Mouse (Mus musculus): ENCODE results near the gene Mrps35. TPM values are rescaled to one million over a fixed set of nuclear protein-coding genes. Genes with fewer than 3 reads are reported as not detected.

Mrps35 gene
- polyA plus RNA-seq, 1 experiment from 2014 or later, result 135 TPM

DNA sequence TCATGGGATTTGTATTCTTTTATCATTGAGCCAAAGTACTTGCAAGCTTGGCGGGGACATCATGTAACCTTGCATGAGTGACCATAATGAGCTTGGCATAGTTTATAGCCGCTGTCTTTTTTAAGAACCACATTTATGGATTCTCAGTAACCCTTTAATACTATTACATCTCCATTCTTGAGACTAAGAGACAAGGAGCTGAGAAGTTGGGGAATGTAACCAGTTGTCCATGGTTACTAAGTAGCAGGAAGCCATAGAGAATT lies 19.5 kb upstream of the Mrps35 start:
- WGBS, result 87% methylated on average over 2 of the region's 2 CpGs
- H3K27ac ChIP-seq (ENCODE audit: low read depth, low read length), result no peak overlapping the region
- peaks cover 62% of the 10 kb centered on the region for H3K36me3 ChIP-seq (ENCODE audit: control insufficient read depth, insufficient read depth, low read length)
- H3K4me1 ChIP-seq (ENCODE audit: control insufficient read depth, insufficient read depth, low read length), result no peaks in the 10 kb centered on the region
- no peak for ATAC-seq (ENCODE audit: low FRiP score, low TSS enrichment)
- no peak overlapping the region for H3K4me2 ChIP-seq (replicated peaks; ENCODE audit: low read depth, low read length)
- H3K27me3 ChIP-seq (ENCODE audit: control insufficient read depth, insufficient read depth, low read length), result no peaks in the 10 kb centered on the region
- no peak overlapping the region for H3K4me3 ChIP-seq (ENCODE audit: low read length)
- H3K9ac ChIP-seq (ENCODE audit: low read depth, low read length), result no peak overlapping the region
- H3K9me3 ChIP-seq (ENCODE audit: control insufficient read depth, low read length), result no peaks in the 10 kb centered on the region

DNA sequence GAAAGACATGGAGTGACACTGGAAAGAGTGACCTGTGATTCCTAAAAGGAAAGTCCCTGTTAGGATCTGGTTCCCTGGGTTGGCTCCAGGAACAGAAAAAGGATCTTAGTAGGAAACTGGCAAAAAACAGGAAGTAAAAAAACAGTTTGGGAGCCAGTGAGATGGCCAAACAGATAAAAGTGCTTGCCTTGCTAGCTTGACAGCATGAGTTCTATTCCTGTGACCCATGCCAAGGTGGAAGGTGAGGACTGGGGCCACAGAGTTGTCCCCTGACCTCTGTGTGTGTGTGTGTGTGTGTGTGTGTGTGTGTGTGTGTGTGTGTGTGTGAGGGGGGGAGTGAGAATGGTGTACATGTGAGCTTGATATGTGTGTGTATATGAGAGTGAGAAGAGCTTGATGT lies 19.0 kb upstream of the Mrps35 start:
- Histone ChIP-seq H3K4me2 (replicated peaks; ENCODE audit: low read depth, low read length) (no peak overlapping the region), H3K4me3 (ENCODE audit: low read length) (no peak overlapping the region), H3K9ac (ENCODE audit: low read depth, low read length) (no peak overlapping the region), H3K36me3 (ENCODE audit: control insufficient read depth, insufficient read depth, low read length) (peaks cover 67% of the 10 kb centered on the region), H3K27me3 (ENCODE audit: control insufficient read depth, insufficient read depth, low read length) (no peaks in the 10 kb centered on the region), H3K9me3 (ENCODE audit: control insufficient read depth, low read length) (no peaks in the 10 kb centered on the region), H3K27ac (ENCODE audit: low read depth, low read length) (no peak overlapping the region), H3K4me1 (ENCODE audit: control insufficient read depth, insufficient read depth, low read length) (no peaks in the 10 kb centered on the region)
- no peak for ATAC-seq (ENCODE audit: low FRiP score, low TSS enrichment)

DNA sequence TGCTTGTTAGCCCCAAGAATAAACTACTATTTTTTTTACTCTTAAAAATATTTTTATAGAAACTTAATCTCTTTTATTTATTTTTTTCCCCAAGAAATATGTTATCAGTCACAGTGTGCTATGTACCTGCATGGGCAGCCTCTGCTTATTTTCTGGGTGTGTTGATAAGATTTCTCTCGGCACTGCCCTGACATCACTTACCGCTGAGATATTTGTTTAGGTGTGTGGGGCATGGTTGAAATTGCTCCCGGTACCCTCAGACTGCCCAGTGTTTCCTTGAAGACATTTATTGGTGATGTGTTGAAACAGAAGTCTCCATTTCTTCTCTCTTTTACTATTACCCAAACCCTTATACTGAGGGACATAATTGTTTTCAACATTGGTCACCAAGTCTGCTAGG lies 17.8 kb upstream of the Mrps35 start:
- Histone ChIP-seq H3K27me3 (ENCODE audit: control insufficient read depth, insufficient read depth, low read length) (no peaks in the 10 kb centered on the region), H3K9me3 (ENCODE audit: control insufficient read depth, low read length) (no peaks in the 10 kb centered on the region), H3K9ac (ENCODE audit: low read depth, low read length) (no peak overlapping the region), H3K4me2 (replicated peaks; ENCODE audit: low read depth, low read length) (no peak overlapping the region), H3K4me3 (ENCODE audit: low read length) (no peak overlapping the region), H3K4me1 (ENCODE audit: control insufficient read depth, insufficient read depth, low read length) (no peaks in the 10 kb centered on the region), H3K27ac (ENCODE audit: low read depth, low read length) (no peak overlapping the region), H3K36me3 (ENCODE audit: control insufficient read depth, insufficient read depth, low read length) (peaks cover 70% of the 10 kb centered on the region)
- no peak for ATAC-seq (ENCODE audit: low FRiP score, low TSS enrichment)
- WGBS, result 84% methylated on average over 3 of the region's 3 CpGs

DNA sequence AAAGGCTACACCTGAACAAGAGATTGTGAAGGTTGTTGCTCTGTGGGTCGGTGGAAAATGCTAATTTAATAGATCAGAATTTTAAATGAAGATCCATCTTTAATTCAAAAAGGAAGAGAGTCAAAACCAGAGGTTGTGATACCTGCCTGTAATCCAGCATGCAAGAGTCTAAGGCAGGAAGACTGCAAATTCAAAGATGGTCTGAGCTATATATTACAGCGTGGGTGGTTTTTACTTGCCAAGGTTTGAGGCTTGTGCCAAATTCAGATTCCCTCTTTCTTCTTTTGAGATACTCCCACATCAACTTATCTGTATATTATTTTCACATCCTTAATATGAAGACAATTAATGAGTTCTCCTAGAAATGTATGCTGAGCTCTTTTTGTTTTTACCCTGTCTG lies 14.2 kb upstream of the Mrps35 start:
- no peaks in the 10 kb centered on the region for H3K9me3 ChIP-seq (ENCODE audit: control insufficient read depth, low read length)
- 94% methylated on average over 2 of the region's 2 CpGs for WGBS
- H3K4me2 ChIP-seq (replicated peaks; ENCODE audit: low read depth, low read length), result no peak overlapping the region
- H3K9ac ChIP-seq (ENCODE audit: low read depth, low read length), result no peak overlapping the region
- no peak for ATAC-seq (ENCODE audit: low FRiP score, low TSS enrichment)
- no peak overlapping the region for H3K4me3 ChIP-seq (ENCODE audit: low read length)
- no peaks in the 10 kb centered on the region for H3K27me3 ChIP-seq (ENCODE audit: control insufficient read depth, insufficient read depth, low read length)
- no peak overlapping the region for H3K27ac ChIP-seq (ENCODE audit: low read depth, low read length)
- peaks cover 62% of the 10 kb centered on the region for H3K36me3 ChIP-seq (ENCODE audit: control insufficient read depth, insufficient read depth, low read length)
- H3K4me1 ChIP-seq (ENCODE audit: control insufficient read depth, insufficient read depth, low read length), result no peaks in the 10 kb centered on the region

DNA sequence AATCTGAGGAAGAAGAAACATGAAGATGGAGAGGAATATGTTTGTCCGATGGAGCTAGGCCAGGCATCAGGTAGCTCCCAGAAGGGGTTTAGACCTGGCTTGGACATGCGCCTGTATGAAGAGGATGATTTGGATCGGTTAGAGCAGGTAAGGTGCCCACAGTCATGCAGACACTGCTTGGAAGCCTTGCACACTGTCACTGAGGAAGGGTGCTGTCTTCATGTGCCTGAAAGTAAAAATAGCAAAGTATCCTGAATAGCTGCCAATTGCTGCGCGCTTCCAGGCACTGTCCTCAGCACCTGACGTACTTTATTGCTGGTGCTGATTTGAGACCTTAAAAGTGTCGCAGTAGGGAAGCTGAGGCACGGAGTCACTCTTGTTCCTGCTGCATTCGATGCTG lies 13.0 kb upstream of the Mrps35 start:
- H3K4me1 ChIP-seq (ENCODE audit: control insufficient read depth, insufficient read depth, low read length), result no peaks in the 10 kb centered on the region
- H3K27ac ChIP-seq (ENCODE audit: low read depth, low read length), result no peak overlapping the region
- no peak overlapping the region for H3K4me3 ChIP-seq (ENCODE audit: low read length)
- H3K4me2 ChIP-seq (replicated peaks; ENCODE audit: low read depth, low read length), result no peak overlapping the region
- 95% methylated on average over 9 of the region's 9 CpGs for WGBS
- no peaks in the 10 kb centered on the region for H3K27me3 ChIP-seq (ENCODE audit: control insufficient read depth, insufficient read depth, low read length)
- no peaks in the 10 kb centered on the region for H3K9me3 ChIP-seq (ENCODE audit: control insufficient read depth, low read length)
- peaks cover 62% of the 10 kb centered on the region for H3K36me3 ChIP-seq (ENCODE audit: control insufficient read depth, insufficient read depth, low read length)
- no peak overlapping the region for H3K9ac ChIP-seq (ENCODE audit: low read depth, low read length)
- ATAC-seq (ENCODE audit: low FRiP score, low TSS enrichment), result no peak

DNA sequence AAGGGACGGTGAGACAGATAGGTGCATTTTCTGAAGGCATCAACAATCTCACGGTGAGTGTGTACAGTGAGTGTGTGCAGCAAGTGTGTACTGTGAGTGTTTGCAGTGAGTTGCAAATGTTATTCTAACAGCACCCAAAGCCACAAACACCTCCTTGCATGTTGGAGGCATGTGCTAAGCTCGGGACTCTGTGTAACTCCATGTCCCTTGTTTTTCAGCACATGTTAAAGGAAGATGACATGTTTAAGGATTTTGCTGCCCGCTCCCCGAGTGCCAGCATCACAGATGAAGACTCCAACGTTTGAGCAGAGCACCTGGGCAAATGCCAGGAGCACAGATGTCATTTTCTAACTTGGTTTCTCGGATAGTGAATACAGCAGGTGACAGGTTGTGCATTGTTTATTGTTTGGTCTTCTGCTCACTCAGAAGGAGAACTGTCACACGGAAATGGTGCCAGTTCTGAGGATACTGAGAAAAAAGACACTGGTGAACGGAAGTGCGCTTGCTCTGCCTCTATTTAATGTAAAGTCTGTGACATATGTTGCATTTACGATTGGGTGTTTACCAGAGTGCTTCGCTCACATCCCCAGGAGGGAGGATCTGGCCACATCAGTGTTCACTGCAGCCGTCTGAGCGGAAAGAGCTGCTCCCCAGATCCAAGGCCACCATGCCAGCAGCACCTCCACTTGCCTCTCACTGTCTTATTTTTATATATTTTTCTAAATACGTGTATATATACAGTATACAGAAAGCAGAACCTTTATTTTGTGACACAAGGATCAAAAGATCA lies 12.3 kb upstream of the Mrps35 start:
- Histone ChIP-seq H3K27me3 (ENCODE audit: control insufficient read depth, insufficient read depth, low read length) (no peaks in the 10 kb centered on the region), H3K36me3 (ENCODE audit: control insufficient read depth, insufficient read depth, low read length) (peaks cover 61% of the 10 kb centered on the region), H3K27ac (ENCODE audit: low read depth, low read length) (no peak overlapping the region), H3K9ac (ENCODE audit: low read depth, low read length) (no peak overlapping the region), H3K4me3 (ENCODE audit: low read length) (no peak overlapping the region), H3K4me1 (ENCODE audit: control insufficient read depth, insufficient read depth, low read length) (no peaks in the 10 kb centered on the region), H3K4me2 (replicated peaks; ENCODE audit: low read depth, low read length) (no peak overlapping the region), H3K9me3 (ENCODE audit: control insufficient read depth, low read length) (no peaks in the 10 kb centered on the region)
- WGBS, result 88% methylated on average over 15 of the region's 15 CpGs
- ATAC-seq (ENCODE audit: low FRiP score, low TSS enrichment), result no peak

DNA sequence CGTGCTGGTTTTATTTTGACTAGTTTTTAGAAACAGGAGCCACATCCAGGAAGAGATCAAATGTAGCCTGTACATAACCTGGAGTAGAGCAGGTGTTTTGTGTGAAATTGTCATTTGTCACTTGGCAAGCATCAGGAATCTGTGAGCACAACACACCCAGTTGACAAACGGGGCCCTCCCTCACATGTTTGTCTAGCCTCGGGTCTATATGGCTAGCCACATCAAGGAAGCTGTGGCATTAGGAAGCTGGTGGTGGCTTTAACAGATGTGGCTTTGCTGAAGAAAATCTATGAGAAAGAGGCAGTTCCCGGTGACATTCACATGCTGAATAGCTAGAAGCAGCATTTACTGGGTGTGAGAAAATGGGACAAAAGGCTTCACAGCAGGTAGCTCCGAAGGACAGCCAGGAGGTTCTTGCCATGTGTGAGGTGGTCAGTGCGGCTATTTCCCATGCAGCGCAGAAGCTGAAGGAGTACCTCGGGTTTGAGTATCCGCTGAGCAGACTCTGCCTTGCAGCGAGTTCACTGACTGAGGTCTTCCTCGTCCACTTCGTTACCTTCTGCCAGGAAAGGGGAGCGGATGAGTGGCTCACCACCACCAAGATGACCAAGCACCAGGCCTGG lies 10.2 kb upstream of the Mrps35 start, which contains the start of gene Rep15:
TSS of gene Rep15 (plus strand) at position 282 of the 623 bp plus-strand sequence.
- no peak for ATAC-seq (ENCODE audit: low FRiP score, low TSS enrichment)
- WGBS, result 49% methylated on average over 13 of the region's 13 CpGs
- H3K9ac ChIP-seq (ENCODE audit: low read depth, low read length), result no peak within 1 kb of the TSS
- no peak within 1 kb of the TSS for H3K27ac ChIP-seq (ENCODE audit: low read depth, low read length)
- H3K4me3 ChIP-seq (ENCODE audit: low read length), result no peak within 1 kb of the TSS
- no peaks in the 10 kb centered on the region for H3K9me3 ChIP-seq (ENCODE audit: control insufficient read depth, low read length)
- no peak within 1 kb of the TSS for H3K4me2 ChIP-seq (replicated peaks; ENCODE audit: low read depth, low read length)
- no peaks in the 10 kb centered on the region for H3K27me3 ChIP-seq (ENCODE audit: control insufficient read depth, insufficient read depth, low read length)
- no peaks in the 10 kb centered on the region for H3K4me1 ChIP-seq (ENCODE audit: control insufficient read depth, insufficient read depth, low read length)
- H3K36me3 ChIP-seq (ENCODE audit: control insufficient read depth, insufficient read depth, low read length), result peaks cover 40% of the 10 kb centered on the region

DNA sequence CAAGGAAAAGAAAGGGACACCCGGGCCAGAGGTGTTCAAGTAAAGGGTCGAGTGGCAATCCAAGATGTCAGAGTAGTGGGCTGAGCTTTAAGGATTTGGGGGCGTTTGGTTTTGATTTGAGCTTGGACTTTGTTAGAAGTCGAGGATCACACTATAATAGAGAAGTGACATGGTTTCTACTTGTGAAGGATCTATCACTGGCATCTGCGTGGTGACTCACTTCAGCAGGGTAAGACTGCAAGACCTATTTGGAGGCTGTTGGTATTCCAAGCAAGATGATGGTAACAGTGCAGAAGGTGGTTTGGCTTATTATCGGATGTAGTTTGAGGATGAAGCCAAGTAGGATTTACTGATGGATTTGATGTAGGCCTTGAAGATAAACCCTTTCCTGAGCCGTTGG lies 1.1 kb downstream of the Mrps35 start:
- peak overlapping the region; percentile 65 for H3K4me2 ChIP-seq (replicated peaks; ENCODE audit: low read depth, low read length)
- peaks cover 21% of the 10 kb centered on the region; the same call in 1 of the 2 replicates for H3K36me3 ChIP-seq (ENCODE audit: control insufficient read depth, insufficient read depth, low read length)
- peak overlapping the region; percentile 90 for H3K4me3 ChIP-seq (ENCODE audit: low read length)
- peak overlapping the region; percentile 93; the same call in 1 of the 2 replicates for H3K9ac ChIP-seq (ENCODE audit: low read depth, low read length)
- H3K9me3 ChIP-seq (ENCODE audit: control insufficient read depth, low read length), result no peaks in the 10 kb centered on the region
- WGBS, result 54% methylated on average over 7 of the region's 7 CpGs
- peaks cover 13% of the 10 kb centered on the region; the same call in 1 of the 2 replicates for H3K4me1 ChIP-seq (ENCODE audit: control insufficient read depth, insufficient read depth, low read length)
- ATAC-seq (ENCODE audit: low FRiP score, low TSS enrichment), result no peak
- H3K27ac ChIP-seq (ENCODE audit: low read depth, low read length), result no peak overlapping the region
- no peaks in the 10 kb centered on the region for H3K27me3 ChIP-seq (ENCODE audit: control insufficient read depth, insufficient read depth, low read length)

DNA sequence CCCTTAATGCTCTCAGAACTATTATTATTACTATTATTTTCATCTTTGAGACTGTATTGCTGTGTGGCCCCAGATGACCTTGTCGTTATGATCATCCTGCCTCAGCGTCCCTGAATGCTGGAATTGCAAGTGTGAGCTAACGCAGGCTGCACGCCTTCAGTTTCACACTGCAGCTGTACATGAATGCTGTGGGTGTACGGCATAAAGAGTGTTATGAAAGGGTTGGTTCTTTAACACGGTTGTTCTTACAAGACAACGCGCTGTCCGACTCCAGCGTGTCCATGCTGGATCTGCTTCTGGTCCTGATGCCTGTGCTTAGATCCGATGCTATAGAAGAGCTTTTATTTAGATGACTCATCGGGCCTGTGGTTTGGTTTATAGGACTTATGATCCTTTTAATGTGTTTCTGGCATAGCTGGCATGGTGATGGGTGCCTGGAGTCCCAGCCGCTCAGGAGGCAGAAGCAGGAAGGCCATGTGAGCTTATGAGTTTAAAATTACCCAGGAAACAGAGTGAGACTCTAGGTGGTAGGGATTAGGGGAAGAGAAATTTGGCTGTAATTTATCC lies 6.8 kb downstream of the Mrps35 start:
- no peak overlapping the region for H3K9ac ChIP-seq (ENCODE audit: low read depth, low read length)
- peaks cover 60% of the 10 kb centered on the region for H3K36me3 ChIP-seq (ENCODE audit: control insufficient read depth, insufficient read depth, low read length)

More for the DNA sequence above, 6.8 kb downstream of the Mrps35 start:
- H3K4me1 ChIP-seq (ENCODE audit: control insufficient read depth, insufficient read depth, low read length), result no peaks in the 10 kb centered on the region; the same call in 1 of the 2 replicates
- H3K27me3 ChIP-seq (ENCODE audit: control insufficient read depth, insufficient read depth, low read length), result no peaks in the 10 kb centered on the region
- WGBS, result 96% methylated on average over 13 of the region's 13 CpGs
- no peak overlapping the region for H3K27ac ChIP-seq (ENCODE audit: low read depth, low read length)
- H3K4me3 ChIP-seq (ENCODE audit: low read length), result no peak overlapping the region
- H3K9me3 ChIP-seq (ENCODE audit: control insufficient read depth, low read length), result no peaks in the 10 kb centered on the region
- H3K4me2 ChIP-seq (replicated peaks; ENCODE audit: low read depth, low read length), result no peak overlapping the region
- ATAC-seq (ENCODE audit: low FRiP score, low TSS enrichment), result no peak
